Mouse (Mus musculus): ENCODE results near the gene Doc2b. TPM values are rescaled to one million over a fixed set of nuclear protein-coding genes. Genes with fewer than 3 reads are reported as not detected.

The Doc2b gene
- 0.45 TPM in 2 replicates for polyA plus RNA-seq (2012; rRNA removed)

DNA sequence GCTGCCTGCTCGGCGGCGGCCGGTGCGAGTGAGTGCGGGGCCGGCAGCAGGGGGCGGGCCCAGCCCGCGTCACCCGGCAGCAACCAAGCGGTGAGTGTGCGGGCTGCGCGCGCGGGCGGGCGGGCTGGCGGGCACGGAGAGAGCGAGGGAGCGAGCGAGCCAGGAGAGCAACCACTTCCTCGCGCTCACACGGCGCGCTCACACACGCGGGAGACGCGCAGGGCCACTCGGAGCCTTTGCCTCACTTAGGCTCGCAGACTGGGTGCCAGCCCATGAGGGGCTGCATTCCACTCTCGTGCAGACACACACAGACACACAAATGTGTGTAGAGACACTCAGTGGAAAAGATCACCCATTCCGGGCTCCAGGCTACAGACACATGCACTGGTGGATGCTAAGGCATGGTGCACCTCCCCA lies at the start of gene Doc2b:
TSS of gene Doc2b (minus strand) at position 21 of the 417 bp plus-strand sequence.

DNA sequence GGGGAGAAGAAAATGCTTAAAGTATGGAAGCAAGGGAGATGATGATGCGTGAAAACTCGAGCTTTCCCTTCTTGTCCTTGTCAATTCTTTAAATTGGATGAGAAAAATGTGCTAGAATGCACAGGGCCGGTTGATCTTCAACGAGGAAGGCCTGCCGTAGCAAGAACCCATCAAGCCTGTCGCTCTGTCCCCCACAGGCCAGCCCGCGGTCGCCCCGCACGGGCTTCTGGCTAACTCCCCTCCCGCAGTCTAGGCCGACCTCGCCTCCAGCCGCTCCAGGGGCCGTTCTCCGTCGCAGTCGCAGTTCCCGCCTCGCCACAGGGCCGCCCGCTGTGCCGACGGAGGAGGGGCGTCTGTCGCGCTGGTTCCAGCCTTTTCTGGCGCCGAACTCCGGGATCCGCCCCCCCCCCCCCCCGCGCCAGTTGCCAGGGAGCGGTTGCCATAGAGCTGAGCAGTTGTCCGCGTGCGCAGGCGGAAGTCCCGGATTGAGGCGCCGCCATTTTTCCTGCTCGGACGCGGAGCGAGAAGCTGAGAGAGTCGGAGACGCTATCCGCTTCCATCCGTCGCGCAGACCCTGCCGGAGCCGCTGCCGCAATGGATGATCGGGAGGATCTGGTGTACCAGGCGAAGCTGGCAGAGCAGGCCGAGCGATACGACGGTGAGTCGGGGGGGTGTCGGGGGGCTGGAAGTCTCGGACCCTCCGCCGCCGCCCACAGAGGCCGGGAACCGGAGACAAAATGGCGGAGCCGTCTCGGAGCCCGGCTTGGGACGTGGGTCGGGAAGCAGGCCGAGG lies 63.2 kb downstream of the Doc2b start, which contains the start of gene Ywhae:
TSS of gene Ywhae (plus strand) at position 436 of the 793 bp plus-strand sequence.

Other genes starting within 250 kb of the Doc2b start
- gene Pitpna, start 208.0 kb downstream of the Doc2b start, polyA plus RNA-seq (2012; rRNA removed): 38.5 and 62.5 TPM in 2 replicates
- gene Inpp5k, start 165.1 kb downstream of the Doc2b start, polyA plus RNA-seq (2012; rRNA removed): 12.9 and 17.5 TPM in 2 replicates
- 32.4 and 32.7 TPM in 2 replicates for gene Myo1c, start 145.5 kb downstream of the Doc2b start, polyA plus RNA-seq (2012; rRNA removed)
- 67.6 and 102 TPM in 2 replicates for gene Crk, start 116.8 kb downstream of the Doc2b start, polyA plus RNA-seq (2012; rRNA removed)
- gene Ywhae, start 63.2 kb downstream of the Doc2b start, polyA plus RNA-seq (2012; rRNA removed): 20.1 and 28.0 TPM in 2 replicates
- gene Rph3al, start 142.4 kb upstream of the Doc2b start, polyA plus RNA-seq (2012; rRNA removed): 15.9 and 22.4 TPM in 2 replicates
- gene 1700016K19Rik, start 203.9 kb upstream of the Doc2b start, polyA plus RNA-seq (2012; rRNA removed): 4.7 and 6.1 TPM in 2 replicates
- 42.9 and 50.5 TPM in 2 replicates for gene Rflnb, start 231.7 kb upstream of the Doc2b start, polyA plus RNA-seq (2012; rRNA removed)